Mouse (Mus musculus) kidney, embryonic 15.5 days (tissue): ENCODE results near the gene Gm9958. TPM values are rescaled to one million over a fixed set of nuclear protein-coding genes. Genes with fewer than 3 reads are reported as not detected.

Source experiments
- ATAC-seq: fragments of 200-750 bp; cut with Nextera tagmentation; replicated peaks from 2 replicates; pipeline ENCODE4 v1.8.0; 2017; ENCODE audit warnings: moderate TSS enrichment; ENCODE audit not compliant: low FRiP score
- H3K27ac ChIP-seq: fragments of 300-500 bp; sonication (generic); 2 replicates; pipeline ENCODE4 v1.5.1; 2015; ENCODE audit warnings: mild to moderate bottlenecking, inconsistent platforms
- H3K27me3 ChIP-seq: fragments of 300-500 bp; sonication (generic); 2 replicates; pipeline ENCODE4 v1.6.1; 2015; ENCODE audit warnings: inconsistent platforms
- H3K36me3 ChIP-seq: fragments of 300-500 bp; sonication (generic); 2 replicates; pipeline ENCODE4 v1.6.1; 2015; ENCODE audit warnings: inconsistent platforms
- H3K4me1 ChIP-seq: fragments of 300-500 bp; sonication (generic); 2 replicates; pipeline ENCODE4 v1.6.1; 2015; ENCODE audit warnings: inconsistent platforms
- H3K4me2 ChIP-seq: fragments of 300-500 bp; sonication (generic); 2 replicates; pipeline ENCODE4 v1.6.1; 2015; ENCODE audit warnings: moderate library complexity, mild to moderate bottlenecking, inconsistent platforms
- H3K4me3 ChIP-seq: fragments of 300-500 bp; sonication (generic); replicated peaks from 2 replicates; pipeline ENCODE4 v1.5.1; 2015; ENCODE audit warnings: mild to moderate bottlenecking, inconsistent platforms
- H3K9ac ChIP-seq: fragments of 300-500 bp; sonication (generic); 2 replicates; pipeline ENCODE4 v1.6.1; 2015; ENCODE audit warnings: mild to moderate bottlenecking, inconsistent platforms
- H3K9me3 ChIP-seq: fragments of 300-500 bp; sonication (generic); replicated peaks from 2 replicates; pipeline ENCODE4 v1.6.1; 2016; ENCODE audit warnings: inconsistent platforms
- WGBS: fragments of 180-500 bp; shearing (Covaris S2); methylation state at CpG from one replicate; pipeline ENCODE4 v1.1.7; 2015; ENCODE audit warnings: mixed read lengths; 5-methylcytosine and 5-hydroxymethylcytosine counted together
- polyA plus RNA-seq: library from polyadenylated mRNA; unstranded; fragments of >200 nt; fragmentation: Nextera tagmentation; extraction: Ambion mirVana; gene quantifications from 2 replicates; pipeline ENCODE4 v1.2.1, GENCODE M21; 2015

The Gm9958 gene
- polyA plus RNA-seq, 1 experiment from 2014 or later = 6.3 TPM

DNA sequence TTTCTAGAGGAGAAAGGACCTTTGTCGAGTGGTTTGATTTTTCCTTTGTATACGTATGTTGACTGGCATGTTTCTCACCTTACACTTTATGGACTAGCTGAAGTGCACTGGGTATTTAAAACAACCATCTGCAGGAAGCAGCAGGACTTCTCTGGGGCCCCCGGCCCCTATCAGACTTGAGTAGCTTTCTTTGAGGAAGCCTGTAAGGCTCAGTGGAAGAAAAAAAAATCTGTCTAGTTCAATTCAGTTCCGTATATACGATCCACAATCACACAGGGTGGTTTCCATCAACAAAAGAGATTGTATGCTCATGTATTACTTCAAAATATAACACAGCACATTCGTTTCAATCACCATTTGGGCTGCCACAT lies 47.9 kb downstream of the Gm9958 start:
- WGBS = 51% methylated on average over 6 of the region's 6 CpGs
- no peaks in the 10 kb centered on the region for H3K27me3 ChIP-seq
- no peak overlapping the region for H3K27ac ChIP-seq
- H3K4me1 ChIP-seq = no peaks in the 10 kb centered on the region
- no peaks in the 10 kb centered on the region for H3K9me3 ChIP-seq
- H3K9ac ChIP-seq = no peak overlapping the region
- no peak overlapping the region for H3K4me2 ChIP-seq
- ATAC-seq = no peak
- H3K36me3 ChIP-seq = no peaks in the 10 kb centered on the region
- no peak overlapping the region for H3K4me3 ChIP-seq

Other genes starting within 250 kb of the Gm9958 start
- 30.4 and 33.8 TPM in 2 replicates for gene Cox18, start 143.2 kb upstream of the Gm9958 start, polyA plus RNA-seq
- gene Ankrd17, start 627 bp upstream of the Gm9958 start, polyA plus RNA-seq = 25.3 and 26.3 TPM in 2 replicates
- gene Alb, start 93.7 kb downstream of the Gm9958 start, polyA plus RNA-seq = 30.3 and 64.9 TPM in 2 replicates
- gene Afp, start 123.5 kb downstream of the Gm9958 start, polyA plus RNA-seq = 119 and 206 TPM in 2 replicates
- 7.8 and 8.0 TPM in 2 replicates for gene Afm, start 151.7 kb downstream of the Gm9958 start, polyA plus RNA-seq
- gene 5830473C10Rik, start 193.9 kb downstream of the Gm9958 start, polyA plus RNA-seq = 0.09 and 0.14 TPM in 2 replicates